Mouse (Mus musculus) megakaryocyte, embryonic 14.5 days (primary cell): ENCODE measurements at regions not wholly inside any gene's neighbourhood (a gene's known extent, or its start where the extent isn't known, plus 50 kb on each side); places are given as distances from the start of the nearest gene placed in this dataset.

Source experiments
- FLI1 ChIP-seq: IDR thresholded peaks from 2 replicates; pipeline ENCODE4 v1.6.1; 2012; ENCODE audit warnings: low read length, inconsistent platforms, mixed read lengths
- GATA1 ChIP-seq: IDR thresholded peaks from 3 replicates; pipeline ENCODE4 v1.6.1; 2012; ENCODE audit warnings: mixed read lengths, low read length, inconsistent platforms, borderline replicate concordance

DNA sequence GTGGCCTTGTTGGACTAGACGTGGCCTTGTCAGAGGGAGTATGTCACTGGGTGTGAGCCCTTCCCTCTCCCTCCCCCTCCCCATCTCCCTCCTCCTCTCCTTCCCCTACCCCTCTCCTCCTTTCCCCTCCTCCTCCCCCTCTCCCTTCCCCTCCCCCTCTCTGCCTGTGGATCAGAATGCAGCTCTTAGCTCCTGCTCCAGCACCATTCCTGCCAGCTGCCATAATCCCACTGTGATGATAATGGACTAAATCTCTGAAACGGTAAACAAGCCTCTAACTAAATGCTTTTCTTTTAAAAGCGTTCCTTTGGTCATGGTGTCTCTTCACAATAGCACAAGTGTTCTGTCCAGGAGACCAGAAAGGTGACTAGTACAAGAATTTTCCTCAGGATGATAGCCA lies 573.1 kb upstream of the Gm19410 start:
- TF ChIP-seq GATA1 (no peak), FLI1 (no peak)
